Mouse (Mus musculus): ENCODE data around the gene 2610021A01Rik. TPM values are rescaled to one million over a fixed set of nuclear protein-coding genes. Genes with fewer than 3 reads are reported as not detected.

The 2610021A01Rik gene
- polyA plus RNA-seq (2017; shearing (Covaris generic)), result 14.3 TPM

GRCm38 (mm10) chr7:41599034-41599813 is at the start of gene 2610021A01Rik:
Gene 2610021A01Rik (plus strand): TSS chr7:41599230.

DNA sequence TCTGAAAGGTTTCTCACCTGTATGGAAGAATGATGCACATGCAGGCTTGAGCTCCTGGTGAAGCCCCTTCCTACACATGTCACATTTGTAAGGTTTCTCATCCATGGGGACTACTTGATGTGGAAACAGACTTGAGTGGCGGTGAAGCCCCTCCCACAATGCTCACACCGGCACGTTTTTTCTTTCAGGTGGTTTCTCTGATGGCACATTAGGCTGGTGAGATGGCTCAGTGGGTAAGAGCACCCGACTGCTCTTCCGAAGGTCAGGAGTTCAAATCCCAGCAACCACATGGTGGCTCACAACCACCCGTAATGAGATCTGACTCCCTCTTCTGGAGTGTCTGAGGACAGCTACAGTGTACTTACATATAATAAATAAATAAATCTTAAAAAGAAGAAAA is 25.5 kb upstream of the 2610021A01Rik start, which contains the start of gene Gm6871:
Gene Gm6871 (minus strand): TSS at position 101 of the 400 bp plus-strand sequence.

GRCm38 (mm10) chr7:41632409-41633220 is 33.6 kb downstream of the 2610021A01Rik start, which contains the start of gene Zfp788:
Gene Zfp788 (plus strand): TSS chr7:41633203.

Other genes with a start within 250 kb of the 2610021A01Rik start
- 28.0 TPM for gene AI987944, start 205.9 kb upstream of the 2610021A01Rik start, polyA plus RNA-seq (2017; shearing (Covaris generic))
- not detected for gene Vmn2r57, start 150.5 kb upstream of the 2610021A01Rik start, polyA plus RNA-seq (2017; shearing (Covaris generic))
- not detected for gene Gm20449, start 99.8 kb upstream of the 2610021A01Rik start, polyA plus RNA-seq (2017; shearing (Covaris generic))
- gene AW146154, start 99.3 kb upstream of the 2610021A01Rik start, polyA plus RNA-seq (2017; shearing (Covaris generic)), result 6.7 TPM
- not detected for gene Gm6871, start 25.6 kb upstream of the 2610021A01Rik start, polyA plus RNA-seq (2017; shearing (Covaris generic))
- gene Zfp788, start 34.0 kb downstream of the 2610021A01Rik start, polyA plus RNA-seq (2017; shearing (Covaris generic)), result 13.9 TPM

Measured in effector memory CD4-positive, alpha-beta T cell, adult 5 months (primary cell).